Mouse (Mus musculus) hindbrain, embryonic 15.5 days (tissue): ENCODE measurements at regions not wholly inside any gene's neighbourhood (a gene's known extent, or its start where the extent isn't known, plus 50 kb on each side); places are given as distances from the start of the nearest gene placed in this dataset.

Source experiments
- ATAC-seq: fragments of 200-750 bp; cut with Nextera tagmentation; 2 replicates; pipeline ENCODE4 v1.8.0; 2017; ENCODE audit warnings: low read depth, moderate number of reproducible peaks, moderate TSS enrichment; ENCODE audit not compliant: low FRiP score
- H3K27ac ChIP-seq: fragments of 300-500 bp; sonication (generic); replicated peaks from 2 replicates; pipeline ENCODE4 v1.5.1; 2015; ENCODE audit warnings: mild to moderate bottlenecking, inconsistent platforms
- H3K27me3 ChIP-seq: fragments of 300-500 bp; sonication (generic); 2 replicates; pipeline ENCODE4 v1.6.1; 2015; ENCODE audit warnings: control low read depth, inconsistent platforms
- H3K36me3 ChIP-seq: fragments of 300-500 bp; sonication (generic); 2 replicates; pipeline ENCODE4 v1.6.1; 2015; ENCODE audit warnings: control low read depth, inconsistent platforms
- H3K4me1 ChIP-seq: fragments of 300-500 bp; sonication (generic); replicated peaks from 2 replicates; pipeline ENCODE4 v1.6.1; 2015; ENCODE audit warnings: control low read depth, inconsistent platforms
- H3K4me2 ChIP-seq: fragments of 300-500 bp; sonication (generic); 2 replicates; pipeline ENCODE4 v1.6.1; 2015; ENCODE audit warnings: moderate library complexity, mild to moderate bottlenecking, inconsistent platforms
- H3K4me3 ChIP-seq: fragments of 300-500 bp; sonication (generic); 2 replicates; pipeline ENCODE4 v1.5.1; 2015; ENCODE audit warnings: mild to moderate bottlenecking, inconsistent platforms
- H3K9ac ChIP-seq: fragments of 300-500 bp; sonication (generic); 2 replicates; pipeline ENCODE4 v1.6.1; 2015; ENCODE audit warnings: inconsistent platforms
- H3K9me3 ChIP-seq: fragments of 300-500 bp; sonication (generic); 2 replicates; pipeline ENCODE4 v1.6.1; 2016; ENCODE audit warnings: control low read depth, inconsistent platforms
- WGBS: fragments of 180-500 bp; shearing (Covaris S2); methylation state at CpG from one replicate; pipeline ENCODE4 v1.1.7; 2015; 5-methylcytosine and 5-hydroxymethylcytosine counted together

DNA sequence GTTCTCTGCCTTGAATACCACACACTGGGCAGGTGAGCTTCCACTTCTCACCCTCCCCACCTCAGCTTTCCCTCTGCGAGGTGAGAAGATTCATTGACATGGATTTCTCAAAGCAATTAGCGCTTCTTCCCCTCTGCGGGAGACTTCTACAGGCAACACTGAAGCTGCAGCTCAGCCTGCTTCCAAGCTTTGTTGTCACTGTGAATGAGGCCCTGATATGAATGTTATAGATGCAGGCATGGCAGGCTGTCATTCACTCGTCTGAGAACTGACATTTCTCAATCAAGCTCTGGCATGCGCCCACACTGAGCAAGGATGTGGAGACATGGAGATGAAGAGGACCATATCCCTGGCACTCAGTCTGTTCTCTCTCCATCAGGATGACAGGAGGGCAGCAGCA, 52.2 kb upstream of the Slc24a4 start:
- Histone ChIP-seq H3K4me3 (no peak overlapping the region), H3K27ac (no peak overlapping the region), H3K27me3 (no peaks in the 10 kb centered on the region), H3K4me1 (peaks cover 7% of the 10 kb centered on the region; the same call in 1 of the 2 replicates), H3K9me3 (no peaks in the 10 kb centered on the region), H3K9ac (no peak overlapping the region), H3K4me2 (no peak overlapping the region), H3K36me3 (no peaks in the 10 kb centered on the region)
- 58% methylated on average over 5 of the region's 5 CpGs for WGBS
- no peak for ATAC-seq
